Mouse (Mus musculus) urinary bladder, postnatal 36 days (tissue): ENCODE measurements around the gene Omd.
"Not testable (repeated sequence)": the region's sequence is repeated elsewhere in the genome, so short reads cannot be mapped to it uniquely, and the experiment has no call there.

Source experiments
- DNase-seq, 2 experiments: peaks; one replicate each; pipeline ENCODE4 v3.0.0; 2022; ENCODE audit warnings: low spot score in 2 of 2, mixed read lengths in 1 of 2

Omd gene

GRCm38 (mm10) chr13:49581541-49582530 is at the start of gene Omd:
TSS of gene Omd (plus strand) at chr13:49582462.
- DNase-seq = no peak

GRCm38 (mm10) chr13:49536946-49537345 is 45.3 kb upstream of the Omd start:
- no peak for DNase-seq

GRCm38 (mm10) chr13:49538693-49539092 is 43.6 kb upstream of the Omd start:
- no peak for DNase-seq

- no peak for DNase-seq
Measured at GRCm38 (mm10) chr13:49544279-49544678, 38.0 kb upstream of the Omd start, which contains the start of gene Aspn. TSS of gene Aspn (plus strand) at chr13:49544443.

GRCm38 (mm10) chr13:49545646-49546045 is 36.6 kb upstream of the Omd start:
- no peak for DNase-seq

- DNase-seq = no peak
Measured at GRCm38 (mm10) chr13:49546517-49546916, 35.7 kb upstream of the Omd start.

- DNase-seq = no peak
Measured at GRCm38 (mm10) chr13:49547563-49548150, 34.6 kb upstream of the Omd start.

- DNase-seq = no peak
Measured at GRCm38 (mm10) chr13:49549616-49550015, 32.6 kb upstream of the Omd start.

GRCm38 (mm10) chr13:49554519-49554918 is 27.7 kb upstream of the Omd start:
- no peak for DNase-seq

GRCm38 (mm10) chr13:49556203-49556602 is 26.1 kb upstream of the Omd start:
- peak in 1 of 2 experiments; percentile 13 for DNase-seq

- no peak for DNase-seq
Measured at GRCm38 (mm10) chr13:49556924-49557323, 25.3 kb upstream of the Omd start.

GRCm38 (mm10) chr13:49559185-49559584 is 23.1 kb upstream of the Omd start:
- DNase-seq = peak in 1 of 2 experiments; percentile 26

GRCm38 (mm10) chr13:49560886-49561285 is 21.4 kb upstream of the Omd start:
- no peak for DNase-seq

- DNase-seq = no peak
Measured at GRCm38 (mm10) chr13:49564347-49564746, 17.9 kb upstream of the Omd start.

GRCm38 (mm10) chr13:49570371-49570770 is 11.9 kb upstream of the Omd start:
- no peak for DNase-seq

- no peak for DNase-seq
Measured at GRCm38 (mm10) chr13:49571418-49571817, 10.8 kb upstream of the Omd start.

- no peak for DNase-seq
Measured at GRCm38 (mm10) chr13:49583859-49584258, 1.6 kb downstream of the Omd start.

GRCm38 (mm10) chr13:49584307-49585005 is 2.2 kb downstream of the Omd start:
- DNase-seq = no peak

- DNase-seq = no peak
Measured at GRCm38 (mm10) chr13:49586062-49586461, 3.8 kb downstream of the Omd start.

GRCm38 (mm10) chr13:49602541-49602940 is 20.3 kb downstream of the Omd start:
- DNase-seq = not testable (repeated sequence)

- no peak for DNase-seq
Measured at GRCm38 (mm10) chr13:49603603-49604002, 21.3 kb downstream of the Omd start.

GRCm38 (mm10) chr13:49607714-49608113 is 25.5 kb downstream of the Omd start, which contains the start of gene Ogn:
TSS of gene Ogn (plus strand) at chr13:49608046.
- peak in 1 of 2 experiments; percentile 27 for DNase-seq
